Mouse (Mus musculus): ENCODE data around the gene Arap1.

Arap1 gene

DNA sequence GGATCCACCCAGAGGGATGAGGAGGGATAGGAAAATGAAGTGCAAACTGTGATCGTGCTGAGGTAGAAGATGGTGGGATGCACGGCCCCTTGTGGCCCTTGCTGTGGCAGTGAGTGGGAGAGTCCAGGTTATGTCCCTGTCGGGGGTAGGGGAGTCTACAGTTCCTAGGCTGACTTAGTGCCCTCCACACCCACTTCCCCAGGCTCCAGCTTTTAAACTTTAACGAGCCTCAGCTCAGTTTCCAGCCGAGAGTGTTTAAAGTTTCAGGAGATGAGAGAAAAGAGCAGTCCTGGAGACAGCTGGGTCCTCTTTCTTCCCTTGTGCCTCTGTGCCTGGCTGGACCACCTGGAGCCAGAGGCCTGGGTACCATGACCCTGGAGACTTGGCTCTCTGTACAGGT, 20.6 kb upstream of the Arap1 start:
- no peak for DNase-seq (ENCODE audit: low read depth, low spot score)

DNA sequence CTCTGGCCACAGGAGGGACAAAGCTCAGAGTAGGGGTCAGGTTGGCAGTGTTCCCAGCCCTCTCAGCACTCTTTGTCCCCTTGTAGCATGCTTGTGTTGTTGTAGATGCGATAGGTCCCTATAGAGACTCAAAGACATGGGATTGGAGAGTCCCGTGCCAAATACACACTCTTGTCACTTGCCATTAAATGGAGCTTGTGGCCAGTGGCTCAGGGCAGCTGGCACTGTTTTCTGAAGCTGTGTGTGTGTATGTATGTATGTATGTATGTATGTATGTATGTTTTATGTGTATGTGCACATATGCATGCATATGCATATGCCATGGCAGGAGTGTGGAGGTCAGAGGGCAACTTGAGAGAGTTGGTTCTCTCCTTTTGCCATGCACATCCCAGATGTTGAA, 20.1 kb upstream of the Arap1 start:
- DNase-seq (ENCODE audit: low read depth, low spot score) = no peak

DNA sequence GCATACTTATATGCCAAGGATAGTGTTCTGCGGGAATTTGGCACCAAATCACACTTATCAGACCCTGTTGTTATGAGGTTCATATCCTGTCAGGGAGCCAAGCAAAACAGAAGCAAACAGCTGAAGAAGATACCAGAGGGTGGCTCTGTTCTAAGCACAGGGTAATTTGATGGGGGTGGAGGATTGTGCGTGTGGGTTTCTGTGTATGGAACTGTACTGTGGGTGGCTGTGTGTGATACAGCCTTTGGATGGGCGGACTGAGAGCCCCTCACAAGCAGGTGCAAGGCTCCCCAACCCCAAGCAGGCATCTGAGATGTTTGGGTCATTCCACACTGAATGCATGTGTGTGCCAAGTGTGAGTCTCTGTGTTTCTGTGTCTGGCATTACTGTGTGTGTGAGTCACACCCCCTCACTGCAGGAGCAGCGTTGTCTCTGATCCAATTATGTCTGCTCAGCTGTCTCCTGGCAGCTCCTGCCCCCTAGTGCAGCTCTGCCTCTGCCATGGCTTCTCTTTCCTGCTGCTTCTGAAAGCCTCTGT, 19.2 kb upstream of the Arap1 start:
- no peak for DNase-seq (ENCODE audit: low read depth, low spot score)

DNA sequence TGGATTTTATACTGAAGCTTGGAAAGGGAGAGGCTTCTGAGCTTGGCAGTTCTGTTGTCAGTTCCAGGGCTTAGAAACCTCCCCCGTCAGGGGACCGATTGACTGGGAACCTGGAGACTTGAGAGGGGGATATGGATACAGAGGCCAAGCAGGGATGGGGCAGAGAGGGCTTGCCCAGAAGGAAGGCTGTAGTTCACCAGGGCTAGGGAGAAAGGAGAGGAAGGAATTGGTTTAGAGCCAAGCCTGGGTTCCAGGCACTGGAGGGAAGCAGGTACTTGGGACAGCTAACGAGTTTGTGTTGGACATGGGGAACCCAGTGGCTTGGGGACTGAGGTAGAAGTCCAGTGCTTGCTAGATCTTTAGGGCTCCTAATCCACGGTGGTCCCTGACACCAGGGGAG, 18.3 kb upstream of the Arap1 start:
- no peak for DNase-seq (ENCODE audit: low read depth, low spot score)

DNA sequence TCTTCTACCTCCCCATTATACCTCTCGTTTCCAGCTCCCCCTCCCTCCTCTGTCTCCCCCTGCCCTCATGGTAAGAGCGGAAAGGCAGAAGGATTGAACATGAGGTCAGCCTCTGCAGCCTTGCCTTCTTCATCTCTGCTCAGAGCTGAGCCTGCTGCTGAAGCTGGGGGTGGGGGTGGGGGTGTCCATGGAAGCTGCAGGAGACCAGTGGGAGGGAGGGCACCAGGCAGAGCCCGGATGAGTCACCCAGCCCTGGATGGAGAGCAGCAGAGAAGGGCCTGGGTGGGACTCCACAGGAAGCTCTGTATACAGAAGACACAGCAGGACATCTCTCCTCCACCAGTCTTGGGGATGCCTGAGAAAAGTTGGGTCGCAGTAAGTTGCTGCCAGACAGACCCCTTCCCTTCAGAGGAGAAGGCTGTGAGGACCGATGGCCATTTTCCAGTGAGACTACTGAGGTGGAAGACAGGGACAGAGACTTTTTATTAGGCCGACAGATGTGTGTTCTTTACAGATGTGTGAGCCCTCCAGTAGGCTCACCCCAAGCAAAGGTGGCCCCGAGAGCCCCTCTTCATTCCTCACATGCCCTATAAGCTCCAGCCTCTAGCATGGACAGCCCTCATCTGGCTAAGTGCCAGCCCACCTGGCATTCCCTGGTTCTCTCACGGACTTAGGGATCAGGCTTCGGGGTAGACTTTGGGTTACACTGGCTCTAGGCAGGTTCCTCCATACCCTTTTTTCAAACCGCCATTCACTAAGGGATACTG, 17.6 kb upstream of the Arap1 start:
- DNase-seq (ENCODE audit: low read depth, low spot score) = no peak

DNA sequence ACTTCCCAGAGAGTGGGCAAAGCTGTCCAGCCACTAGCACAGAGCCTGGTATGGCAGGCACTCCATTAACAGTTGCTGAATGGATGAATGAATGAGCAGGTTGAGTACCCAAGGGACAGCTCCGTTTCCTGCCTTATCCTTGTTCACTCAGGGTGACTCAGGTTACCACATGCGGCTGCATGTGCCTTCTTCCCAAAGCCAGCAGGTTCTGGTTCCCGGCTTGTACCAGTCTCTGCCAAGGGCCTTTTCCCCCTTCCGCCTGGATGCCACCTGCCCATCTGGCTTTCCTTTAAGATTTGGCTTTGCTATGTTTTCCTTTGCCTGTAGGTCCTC, 17.1 kb upstream of the Arap1 start:
- DNase-seq (ENCODE audit: low read depth, low spot score) = no peak

DNA sequence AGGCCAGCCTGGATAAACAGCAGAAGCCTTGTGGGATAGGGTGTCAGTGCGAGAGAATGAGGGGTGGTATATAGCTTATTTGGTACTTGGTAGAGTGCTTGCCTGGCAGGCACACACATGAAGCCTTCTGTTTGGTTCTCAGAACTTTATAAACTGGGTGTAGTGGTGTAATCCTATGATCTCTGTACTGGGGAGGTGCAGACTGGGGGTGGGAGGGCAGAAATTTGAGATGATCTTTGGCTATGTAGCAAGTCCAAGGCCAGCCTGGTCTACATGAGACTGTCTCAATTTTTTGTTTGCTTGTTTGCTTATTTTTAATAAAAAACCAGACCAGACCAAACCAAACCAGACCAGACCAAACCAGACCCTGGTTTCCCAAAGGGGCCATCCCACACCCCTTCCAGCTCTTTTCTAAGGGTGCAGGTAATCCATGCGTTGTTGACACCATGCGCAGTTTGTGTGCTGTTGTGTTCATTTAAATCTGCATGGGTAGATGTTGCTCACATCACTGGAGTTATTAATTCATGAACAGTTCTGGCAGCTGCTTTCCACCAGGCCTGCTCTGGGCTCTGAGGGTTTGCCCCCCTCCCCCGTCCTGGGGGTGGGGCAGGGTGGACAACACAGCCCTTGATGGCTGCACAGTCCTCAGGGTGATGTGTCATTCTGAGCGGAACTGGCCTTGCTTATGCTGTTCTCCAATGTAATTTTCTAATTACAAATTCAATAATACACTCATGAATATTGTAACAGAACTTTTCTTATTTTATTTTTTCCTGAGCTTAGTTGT, 15.6 kb upstream of the Arap1 start:
- no peak for DNase-seq (ENCODE audit: low read depth, low spot score)

DNA sequence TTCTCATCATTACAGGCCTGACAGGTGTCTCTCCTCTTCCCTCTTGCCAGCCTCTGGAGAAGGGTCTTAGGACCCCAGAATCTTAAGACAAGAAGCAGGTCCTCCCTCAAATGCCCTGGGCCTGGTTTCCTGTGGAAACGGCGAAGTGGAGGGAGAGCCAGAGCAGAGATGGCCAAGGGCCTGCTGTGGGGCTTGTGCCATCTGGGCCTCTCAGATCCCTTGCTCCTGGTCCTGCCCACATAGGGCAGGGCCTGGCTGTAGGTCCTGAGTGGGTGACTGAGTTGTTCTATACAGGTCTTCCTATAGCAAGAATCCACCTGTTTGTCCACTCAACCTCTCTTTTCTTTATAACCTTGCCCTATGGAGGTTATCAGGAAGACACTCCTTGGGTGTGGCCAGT, 12.6 kb upstream of the Arap1 start:
- DNase-seq (ENCODE audit: low read depth, low spot score) = no peak

DNA sequence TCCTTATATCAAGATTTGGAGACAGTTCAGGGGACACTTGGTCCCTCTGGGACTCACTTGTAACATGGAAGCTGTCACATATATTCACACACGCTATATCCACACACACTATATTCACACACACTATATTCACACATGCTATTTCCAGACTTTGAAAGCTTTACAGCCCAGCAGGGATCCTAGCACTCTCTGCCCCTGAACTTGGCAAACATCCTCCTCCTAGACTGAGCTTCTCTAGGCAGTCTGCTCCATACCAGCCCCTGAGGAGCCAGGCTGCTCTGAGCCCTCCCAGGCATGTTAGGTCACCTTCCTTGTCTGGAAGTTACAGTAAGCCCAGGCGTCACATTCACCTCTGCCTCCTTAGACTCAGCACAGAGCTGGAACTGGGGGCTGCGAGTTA, 11.2 kb upstream of the Arap1 start:
- DNase-seq (ENCODE audit: low read depth, low spot score) = no peak

DNA sequence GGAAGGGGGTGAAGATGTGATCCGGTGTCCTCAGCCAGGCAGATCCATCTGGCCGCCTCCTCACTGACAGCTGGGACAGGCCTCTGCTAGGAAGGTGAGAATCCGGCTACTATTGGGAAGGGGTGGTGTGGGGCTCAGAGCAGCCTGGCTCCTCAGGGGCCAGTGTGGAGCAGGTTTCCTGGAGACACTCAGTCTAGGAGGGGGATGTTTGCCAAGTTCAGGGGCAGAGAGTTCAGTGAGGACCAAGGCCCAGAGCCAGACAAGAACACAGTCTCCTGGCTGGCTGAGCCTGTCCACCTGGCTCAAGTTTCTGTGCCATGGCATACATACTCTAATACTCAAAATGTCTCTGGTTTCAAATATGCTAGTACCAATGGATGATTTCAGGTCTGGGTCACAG, 10.5 kb upstream of the Arap1 start:
- DNase-seq (ENCODE audit: low read depth, low spot score) = no peak

DNA sequence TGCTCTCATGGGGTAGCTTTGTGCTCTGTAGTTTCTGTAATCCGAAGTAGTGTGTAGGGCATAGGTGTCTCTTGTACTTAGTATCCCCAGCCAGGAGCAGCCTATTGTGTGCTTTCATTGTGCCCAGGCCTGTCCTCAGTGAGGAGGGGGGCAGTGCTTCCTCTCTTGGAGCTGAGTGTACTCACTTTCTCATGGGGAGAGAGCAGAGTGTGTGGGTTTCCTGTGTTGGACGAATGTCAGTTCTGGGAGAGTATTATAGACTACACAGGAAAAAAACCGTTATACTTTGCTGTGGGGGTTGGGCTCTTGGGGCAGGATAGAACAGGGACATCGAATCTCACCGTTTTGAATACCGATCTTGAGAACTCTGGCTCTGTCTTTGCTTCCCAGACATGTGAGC, 6.5 kb upstream of the Arap1 start:
- no peak for DNase-seq (ENCODE audit: low read depth, low spot score)

DNA sequence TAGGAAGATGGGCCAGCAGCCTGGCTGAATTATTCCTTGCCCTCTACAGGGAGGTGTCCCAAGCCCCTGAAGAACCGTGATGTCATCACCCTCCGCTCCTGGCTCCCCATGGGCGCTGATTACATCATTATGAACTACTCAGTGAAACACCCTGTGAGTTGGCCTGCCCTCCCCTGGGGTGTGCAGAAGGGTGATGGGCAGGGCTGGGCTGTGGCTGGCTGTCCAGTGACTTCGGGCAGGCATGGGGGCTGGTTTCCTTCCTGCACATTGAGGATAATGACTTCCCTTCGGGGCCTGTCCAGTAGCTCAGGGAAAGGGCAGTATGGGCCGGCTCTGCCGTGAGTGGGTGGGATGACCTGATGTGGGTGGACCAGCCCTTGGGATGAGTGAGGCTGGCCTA, 4.7 kb upstream of the Arap1 start:
- no peak for DNase-seq (ENCODE audit: low read depth, low spot score)

DNA sequence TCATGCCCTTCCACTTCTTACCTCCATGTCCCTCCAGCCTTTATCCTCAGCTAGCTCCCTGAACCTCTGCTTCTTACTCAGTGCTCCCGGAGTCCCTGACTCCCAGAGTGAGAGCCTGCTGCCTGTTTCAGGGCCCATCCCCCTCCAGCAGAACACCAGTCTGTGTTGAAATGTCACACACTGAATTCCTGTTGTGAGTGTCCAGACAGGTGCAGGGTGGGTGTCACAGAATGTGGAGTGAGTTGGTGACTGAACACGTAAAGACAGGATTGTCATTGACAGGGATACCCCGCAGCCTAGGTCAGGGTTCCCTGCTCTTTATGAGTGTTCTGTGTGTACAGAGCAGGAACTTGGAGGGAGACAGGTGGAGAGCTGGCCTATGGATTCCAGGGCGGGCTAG, 3.0 kb upstream of the Arap1 start:
- DNase-seq (ENCODE audit: low read depth, low spot score) = no peak

DNA sequence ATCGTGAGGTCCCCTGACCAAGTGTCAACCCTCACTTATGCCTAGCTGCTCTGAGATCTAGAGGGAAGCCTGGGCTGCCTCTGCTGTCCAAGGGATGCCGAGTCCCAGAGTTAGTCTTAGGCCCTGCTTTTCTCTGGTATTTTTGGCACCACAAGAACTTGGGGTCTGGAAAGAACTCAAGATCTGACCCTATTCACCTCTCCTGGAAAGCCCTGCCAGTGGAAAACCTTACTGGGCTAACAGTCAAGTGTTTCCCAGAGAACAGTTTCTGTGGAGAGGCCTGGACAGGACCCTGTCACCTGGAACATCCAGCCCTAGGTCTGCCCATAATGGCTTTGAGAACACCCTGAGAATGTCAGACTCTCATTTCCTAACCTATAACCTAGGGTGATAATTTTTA, 876 bp upstream of the Arap1 start:
- no peak for DNase-seq (ENCODE audit: low read depth, low spot score)

DNA sequence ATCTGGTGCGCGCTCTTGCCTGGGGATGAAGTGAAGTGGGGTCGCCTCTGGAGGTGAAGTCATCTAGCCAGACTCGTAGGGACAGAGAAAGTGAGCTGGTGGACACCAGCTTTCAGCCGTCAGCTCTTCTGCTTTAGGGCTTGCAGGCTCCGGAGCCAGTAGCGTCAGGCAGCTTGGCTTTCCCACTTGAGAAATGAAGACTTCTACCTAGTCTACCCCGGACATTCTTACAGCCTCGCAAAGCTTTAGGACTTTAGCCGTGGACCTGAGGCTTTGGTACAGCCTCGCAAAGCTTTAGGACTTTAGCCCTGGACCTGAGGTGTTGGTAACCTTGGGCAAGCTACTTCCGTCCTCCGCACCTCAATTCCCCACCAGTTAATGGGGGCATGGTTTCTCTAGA, 445 bp downstream of the Arap1 start:
- DNase-seq (ENCODE audit: low read depth, low spot score) = no peak

DNA sequence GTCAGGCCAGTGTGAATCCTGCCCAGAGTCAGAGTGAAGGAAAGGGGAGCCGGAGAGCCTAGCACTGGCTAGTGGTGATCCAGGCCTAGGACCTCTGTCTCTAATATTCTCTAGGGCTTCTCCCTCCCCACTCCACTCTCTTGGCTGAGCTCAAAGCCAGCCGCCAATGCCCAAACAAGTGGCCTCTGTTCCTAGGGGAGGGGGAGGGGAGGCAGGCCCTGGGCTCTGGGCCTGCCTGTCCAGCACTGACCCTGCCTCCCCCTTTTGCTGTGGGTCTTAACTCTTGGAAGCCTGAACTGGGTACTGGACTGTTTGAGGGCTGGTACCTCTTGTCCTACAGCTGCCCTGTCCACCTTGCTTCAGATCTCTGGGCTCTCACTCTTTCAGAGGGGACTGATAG, 2.0 kb downstream of the Arap1 start:
- no peak for DNase-seq (ENCODE audit: low read depth, low spot score)

DNA sequence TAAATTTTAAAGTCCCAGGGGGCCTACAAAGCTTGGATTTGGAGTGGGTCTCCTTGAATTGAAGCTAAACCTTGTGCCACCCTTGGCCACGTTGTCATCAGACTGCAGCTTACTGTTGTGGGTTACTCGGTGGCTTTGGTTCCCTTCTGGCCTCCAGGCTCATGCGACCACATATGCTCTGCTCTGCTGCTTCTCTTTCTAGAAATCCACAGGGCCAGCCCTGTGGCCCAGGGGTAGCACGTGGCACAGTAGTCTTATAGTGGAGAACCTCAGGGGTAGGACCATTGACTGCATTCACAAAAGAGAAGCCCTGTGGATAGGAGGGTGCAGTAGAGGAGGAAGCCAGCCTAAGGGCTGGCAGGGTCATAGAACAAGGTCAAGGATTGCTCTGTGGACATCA, 4.5 kb downstream of the Arap1 start:
- DNase-seq (ENCODE audit: low read depth, low spot score) = no peak

DNA sequence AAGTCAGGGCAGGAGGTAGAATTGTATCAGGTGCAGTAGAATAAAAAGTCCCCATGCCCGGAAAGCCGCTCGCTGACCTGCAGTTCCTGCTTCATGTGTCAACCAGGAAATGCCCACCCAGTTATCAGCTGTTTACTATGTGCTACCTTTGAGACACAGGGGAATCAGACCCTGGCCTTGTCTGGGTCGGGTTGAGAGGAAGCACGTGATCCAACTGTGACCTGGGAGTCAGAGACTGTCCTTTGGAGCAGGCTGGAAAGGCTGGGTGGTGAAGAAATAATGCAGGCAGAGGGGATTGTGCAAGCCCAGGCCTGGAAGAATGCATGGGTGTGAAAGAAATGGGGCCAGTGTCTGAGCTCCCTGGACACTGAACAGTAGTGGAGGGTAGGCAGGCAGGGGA, 6.6 kb downstream of the Arap1 start:
- DNase-seq (ENCODE audit: low read depth, low spot score) = no peak

DNA sequence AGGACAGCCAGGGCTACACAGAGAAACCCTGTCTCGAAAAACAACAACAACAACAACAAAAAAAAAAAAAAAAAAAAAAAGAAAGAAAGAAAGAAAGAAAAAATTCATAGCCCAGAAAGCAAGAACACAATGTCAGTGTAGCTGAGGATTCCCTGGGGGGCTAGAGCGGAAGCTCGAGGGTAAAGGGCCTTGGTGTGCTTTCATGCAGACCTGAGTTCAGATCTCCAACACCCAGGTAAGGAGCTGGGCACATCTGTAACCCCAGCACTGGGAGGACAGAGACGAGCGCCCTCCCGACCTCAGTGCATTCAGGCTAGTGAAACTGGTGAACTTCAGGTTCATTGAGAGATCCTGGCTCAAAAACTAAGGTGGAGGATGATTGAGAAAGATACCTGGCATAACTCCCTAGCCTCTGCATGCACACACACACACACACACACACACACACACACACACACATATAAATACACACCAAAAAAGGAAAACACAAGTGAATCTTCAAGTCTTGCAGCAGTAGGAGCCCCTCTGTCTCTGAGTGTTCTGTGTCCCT, 7.8 kb downstream of the Arap1 start:
- no peak for DNase-seq (ENCODE audit: low read depth, low spot score)

DNA sequence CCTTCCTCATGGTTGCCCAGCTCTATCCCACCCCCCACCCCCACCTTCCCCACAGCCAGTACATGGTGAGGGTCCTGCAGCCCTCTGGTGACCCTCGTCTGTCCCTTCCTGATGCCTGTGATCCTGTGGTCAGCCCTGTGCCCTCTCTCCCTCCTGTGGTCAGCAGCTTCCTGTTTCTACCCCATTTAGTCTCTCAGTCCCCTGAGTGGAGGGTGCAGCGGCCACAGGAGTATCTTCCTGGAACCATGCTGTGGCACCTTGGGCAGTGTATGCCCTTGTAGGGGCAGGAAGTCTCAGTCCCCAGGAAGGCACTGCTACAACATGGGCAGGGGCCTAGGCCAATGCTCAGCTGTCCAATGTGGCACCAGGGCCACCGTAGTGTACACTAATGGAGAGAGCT, 9.0 kb downstream of the Arap1 start:
- DNase-seq (ENCODE audit: low read depth, low spot score) = no peak

DNA sequence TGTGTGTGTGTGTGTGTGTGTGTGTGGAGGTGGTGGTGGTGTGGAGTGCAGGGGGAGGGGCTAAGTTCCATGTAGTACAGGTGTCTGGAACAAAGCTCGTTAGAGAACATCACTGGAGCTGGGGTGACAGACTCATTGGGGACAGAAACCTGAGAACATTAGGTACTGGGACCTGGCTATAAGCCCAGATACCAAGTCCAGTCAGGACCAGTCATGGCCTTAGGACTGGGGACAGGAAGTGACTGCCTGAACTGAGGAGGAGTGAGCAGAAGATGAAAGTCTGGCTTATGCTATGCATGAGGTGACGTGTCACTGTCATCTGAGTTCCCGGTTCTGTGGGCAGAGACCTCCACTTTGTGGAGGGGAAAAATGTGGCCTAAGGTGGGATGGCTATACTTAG, 12.5 kb downstream of the Arap1 start:
- no peak for DNase-seq (ENCODE audit: low read depth, low spot score)

DNA sequence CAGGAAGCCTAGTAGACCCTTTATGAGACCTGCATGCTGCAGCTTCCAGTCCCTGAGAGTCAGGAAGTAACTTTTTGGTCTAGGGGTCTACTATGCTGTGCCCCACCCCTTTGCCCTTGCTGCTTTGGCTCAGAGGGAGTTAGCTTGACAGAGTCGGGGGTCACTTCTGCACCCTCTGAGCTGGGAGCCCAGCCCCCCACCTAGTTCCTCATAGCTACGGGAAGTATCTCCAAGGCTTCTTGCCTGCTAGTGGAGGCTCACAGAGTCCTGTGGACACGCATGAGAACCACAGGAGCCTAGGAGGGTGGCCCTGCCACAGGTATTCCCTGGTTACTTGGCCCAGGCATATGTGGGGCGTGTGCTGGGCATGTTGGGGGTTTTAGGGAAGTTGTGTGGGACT, 13.2 kb downstream of the Arap1 start:
- no peak for DNase-seq (ENCODE audit: low read depth, low spot score)

DNA sequence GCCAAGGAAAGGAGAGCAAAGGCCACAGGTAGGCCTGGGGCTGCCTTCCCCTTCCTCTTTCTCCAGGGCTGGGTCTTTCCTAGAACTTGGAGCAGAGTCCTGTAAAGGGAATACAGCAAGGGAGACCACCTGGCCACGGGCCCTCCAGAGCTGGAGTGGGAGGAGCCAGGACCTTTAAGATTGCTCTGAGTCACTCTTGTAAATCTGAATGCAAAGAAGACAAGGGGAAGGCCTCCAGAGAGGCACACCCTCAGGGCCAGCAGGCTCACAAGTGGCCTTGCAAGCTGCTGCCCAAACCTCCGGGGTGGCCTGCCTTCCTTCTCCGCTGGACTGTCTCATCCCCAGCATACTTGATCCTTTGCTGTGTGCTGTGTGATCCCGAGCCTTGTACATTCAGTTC, 13.9 kb downstream of the Arap1 start:
- no peak for DNase-seq (ENCODE audit: low read depth, low spot score)
